Mouse (Mus musculus) cerebral cortex, adult 2 months (tissue): ENCODE measurements around the gene Foxg1.

ENCODE experiments used
- WGBS: fragments of 180-500 bp; shearing (Covaris S2); methylation state at CpG from one replicate; pipeline ENCODE4 v1.1.7; 2018; 5-methylcytosine and 5-hydroxymethylcytosine counted together

The Foxg1 gene

DNA sequence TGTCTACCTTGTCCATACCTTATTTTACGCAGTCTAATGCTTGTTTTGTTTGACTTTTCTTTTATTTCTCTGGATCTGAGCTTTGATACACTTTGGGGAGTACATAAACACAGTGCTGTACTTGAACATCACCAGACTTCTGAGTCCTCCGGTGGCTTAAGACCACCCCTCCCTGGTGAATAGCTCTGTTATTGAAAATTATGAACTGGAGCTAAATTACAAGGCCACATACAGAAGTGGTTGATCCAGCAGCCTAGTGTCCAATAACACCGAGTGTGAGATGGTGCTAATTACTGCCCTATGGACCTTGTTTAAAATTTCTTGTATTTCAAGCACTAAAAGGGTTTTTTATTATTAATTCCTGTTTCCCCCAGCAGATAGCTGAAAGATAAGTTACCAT is 35.5 kb downstream of the Foxg1 start:
- 75% methylated on average over 3 of the region's 3 CpGs for WGBS
